Mouse (Mus musculus): ENCODE measurements around the gene Vegfb. TPM values are rescaled to one million over a fixed set of nuclear protein-coding genes. Genes with fewer than 3 reads are reported as not detected.

Gene Vegfb
- total and polyA plus RNA-seq, 2 experiments from 2014 or later, result 28.4 to 64.6 TPM

DNA sequence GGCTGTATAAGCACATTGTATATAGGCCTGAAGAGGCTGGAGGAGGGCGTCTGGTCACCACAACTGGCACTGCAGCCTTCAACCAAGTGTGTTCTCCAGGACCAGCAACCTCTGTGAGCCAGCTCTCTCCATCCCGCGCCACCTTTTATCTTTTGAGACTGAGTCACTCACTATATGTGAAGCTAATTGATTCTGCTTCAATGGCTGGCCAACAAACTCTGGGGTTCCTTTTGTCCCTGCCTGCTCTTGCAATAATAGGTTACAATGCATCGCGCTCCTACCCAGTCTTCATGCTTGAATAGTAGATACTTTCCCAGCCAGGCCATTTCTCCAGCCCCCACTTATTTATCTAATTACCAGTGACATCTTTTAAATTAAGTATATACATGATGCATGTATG, 3.8 kb downstream of the Vegfb start:
- no peak overlapping the region for H3K9ac ChIP-seq
- no peak overlapping the region for H3K4me2 ChIP-seq (ENCODE audit: low read depth)
- H3K9me3 ChIP-seq (ENCODE audit: low read length), result no peaks in the 10 kb centered on the region
- no peak for TF ChIP-seq CTCF (IDR thresholded peaks at IDR 0.05; ENCODE audit: low read depth)
- no peak for ATAC-seq
- H3K4me1 ChIP-seq (ENCODE audit: insufficient read depth), result peaks cover 11% of the 10 kb centered on the region; the same call in 1 of the 2 replicates
- no peaks in the 10 kb centered on the region for H3K27me3 ChIP-seq (ENCODE audit: insufficient read depth, low read length)
- peaks cover 22% of the 10 kb centered on the region for H3K36me3 ChIP-seq (ENCODE audit: insufficient read depth)
- no peak for DNase-seq
- no peak overlapping the region for H3K27ac ChIP-seq (ENCODE audit: low read depth, low read length)
- H3K4me3 ChIP-seq (ENCODE audit: low read depth, low read length), result no peak overlapping the region
- 25% methylated on average over 5 of the region's 5 CpGs for WGBS

DNA sequence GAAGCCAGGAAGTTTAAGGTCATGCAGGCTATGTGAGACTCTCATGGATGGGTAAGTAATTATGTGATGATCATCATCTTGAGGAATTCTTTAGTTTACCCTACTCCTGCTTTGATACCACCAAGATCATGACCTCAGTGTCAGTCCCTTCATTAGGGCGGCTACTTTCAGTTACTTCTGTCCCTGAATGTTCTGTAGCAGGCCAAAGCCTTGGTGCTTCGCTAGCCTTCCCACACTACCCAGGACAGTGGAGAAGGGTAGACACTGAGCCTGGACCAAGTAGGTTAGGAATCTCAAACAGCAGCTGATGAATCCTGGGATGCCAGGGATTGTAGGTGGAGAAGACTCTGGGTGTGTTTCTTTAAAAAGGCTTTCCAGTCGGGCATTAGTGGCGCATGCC, 6.0 kb downstream of the Vegfb start:
- no peak for TF ChIP-seq CTCF (IDR thresholded peaks at IDR 0.05; ENCODE audit: low read depth)
- DNase-seq, result no peak
- Histone ChIP-seq H3K36me3 (ENCODE audit: insufficient read depth) (peaks cover 30% of the 10 kb centered on the region), H3K27ac (ENCODE audit: low read depth, low read length) (no peak overlapping the region), H3K4me3 (ENCODE audit: low read depth, low read length) (no peak overlapping the region), H3K4me2 (ENCODE audit: low read depth) (no peak overlapping the region), H3K4me1 (ENCODE audit: insufficient read depth) (peaks cover 14% of the 10 kb centered on the region), H3K9ac (no peak overlapping the region), H3K9me3 (ENCODE audit: low read length) (no peaks in the 10 kb centered on the region), H3K27me3 (ENCODE audit: insufficient read depth, low read length) (no peaks in the 10 kb centered on the region)
- ATAC-seq, result no peak
- 92% methylated on average over 4 of the region's 4 CpGs for WGBS

DNA sequence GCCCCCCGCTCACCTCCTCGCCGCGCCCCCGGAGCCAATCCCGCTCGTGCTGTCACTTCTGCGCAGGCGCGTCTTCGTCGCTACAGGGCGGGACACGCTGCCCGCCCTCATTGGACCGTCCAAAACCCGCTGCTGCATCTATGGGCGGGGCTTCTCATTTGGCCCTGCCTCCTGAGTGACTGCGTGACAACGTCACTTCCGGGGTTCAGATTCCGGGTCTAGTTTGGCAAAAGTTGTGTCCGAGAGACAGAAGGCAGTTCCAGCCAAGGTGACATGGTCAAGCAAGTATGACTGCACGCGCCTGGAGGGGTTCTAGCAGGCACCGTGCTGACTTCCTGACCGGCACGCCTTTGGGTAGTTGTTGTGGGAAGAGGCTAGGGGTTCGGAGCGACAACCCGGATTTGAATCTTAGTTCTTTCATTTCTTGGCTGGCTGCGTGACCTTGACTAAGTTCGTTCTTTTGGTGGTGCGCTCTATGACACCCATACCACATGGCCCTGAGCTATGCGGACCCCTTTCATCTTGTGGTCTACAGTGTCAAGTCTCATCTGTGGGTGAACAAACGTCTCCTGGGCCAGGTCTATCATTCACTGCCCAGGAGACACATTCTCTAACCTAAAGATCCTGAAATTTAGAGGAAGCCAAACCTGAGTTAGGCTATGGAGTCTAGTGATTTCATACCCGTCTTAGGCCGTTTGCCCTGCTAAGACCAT, 6.9 kb downstream of the Vegfb start, which contains the start of gene Fkbp2:
Fkbp2 (minus strand) TSS at position 121 of the 713 bp plus-strand sequence.
- H3K9me3 ChIP-seq (ENCODE audit: low read length), result no peaks in the 10 kb centered on the region
- H3K4me3 ChIP-seq (ENCODE audit: low read depth, low read length), result peak within 1 kb of the TSS; percentile 55
- H3K4me2 ChIP-seq (ENCODE audit: low read depth), result peak within 1 kb of the TSS; percentile 77
- H3K27ac ChIP-seq (ENCODE audit: low read depth, low read length), result peak within 1 kb of the TSS; percentile 87
- WGBS, result 2% methylated on average over 38 of the region's 38 CpGs
- no peak for TF ChIP-seq CTCF (IDR thresholded peaks at IDR 0.05; ENCODE audit: low read depth)
- peaks cover 30% of the 10 kb centered on the region for H3K36me3 ChIP-seq (ENCODE audit: insufficient read depth)
- H3K9ac ChIP-seq, result peak within 1 kb of the TSS; percentile 74
- H3K27me3 ChIP-seq (ENCODE audit: insufficient read depth, low read length), result no peaks in the 10 kb centered on the region
- DNase-seq (peak; percentile 100), ATAC-seq (peak; percentile 88)
- H3K4me1 ChIP-seq (ENCODE audit: insufficient read depth), result peaks cover 9% of the 10 kb centered on the region

DNA sequence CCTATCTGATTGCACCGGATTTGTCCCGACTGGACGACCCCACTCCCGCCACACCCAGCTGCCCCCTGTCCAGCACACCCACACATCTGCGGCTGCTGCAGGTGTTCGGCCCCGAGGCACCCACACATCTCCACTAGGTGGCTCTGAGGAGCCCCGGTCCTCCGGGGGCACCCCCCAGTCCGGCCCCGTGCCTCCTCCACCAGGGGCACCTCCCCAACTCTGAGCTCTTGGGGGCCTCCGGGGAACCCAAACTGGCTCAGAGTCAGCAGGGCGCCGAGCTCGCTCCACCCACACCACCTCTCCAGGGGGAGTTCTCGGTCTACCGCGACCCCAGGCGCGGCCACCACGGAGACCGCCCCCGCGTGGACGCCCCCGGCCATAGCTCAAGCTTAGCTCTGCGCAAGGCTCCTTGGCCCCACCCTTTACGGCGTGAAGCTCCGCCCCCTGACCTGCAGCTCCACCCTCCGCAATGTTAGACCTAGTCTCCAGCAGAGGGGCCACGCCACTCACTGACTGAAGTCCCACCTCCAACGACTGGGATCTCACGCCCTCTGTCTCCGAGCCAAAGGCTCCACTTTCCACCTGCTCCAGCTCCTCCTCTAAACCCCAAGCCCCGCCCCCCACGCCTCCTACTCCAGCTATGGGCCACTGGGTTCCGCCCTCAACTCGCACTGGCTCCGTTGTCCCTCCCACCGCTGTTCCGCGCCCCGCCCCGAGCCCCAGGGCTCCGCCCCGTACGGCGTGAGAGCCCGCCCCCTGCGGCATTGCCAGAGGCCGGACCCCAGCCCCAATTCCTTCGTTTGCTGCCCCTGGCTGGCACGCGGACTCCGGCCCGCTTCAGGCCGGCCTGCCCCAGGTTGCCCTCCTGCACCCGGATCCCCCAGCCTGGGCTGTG, 7.7 kb downstream of the Vegfb start:
- 1% methylated on average over 56 of the region's 59 CpGs for WGBS
- peak; percentile 77 for TF ChIP-seq CTCF (IDR thresholded peaks at IDR 0.05; ENCODE audit: low read depth)
- Histone ChIP-seq H3K36me3 (ENCODE audit: insufficient read depth) (peaks cover 23% of the 10 kb centered on the region), H3K4me3 (ENCODE audit: low read depth, low read length) (peak overlapping the region; percentile 55), H3K27me3 (ENCODE audit: insufficient read depth, low read length) (no peaks in the 10 kb centered on the region), H3K9me3 (ENCODE audit: low read length) (no peaks in the 10 kb centered on the region), H3K9ac (peak overlapping the region; percentile 74), H3K27ac (ENCODE audit: low read depth, low read length) (peak overlapping the region; percentile 87), H3K4me2 (ENCODE audit: low read depth) (peak overlapping the region; percentile 77), H3K4me1 (ENCODE audit: insufficient read depth) (peaks cover 9% of the 10 kb centered on the region)
- ATAC-seq (peak; percentile 84), DNase-seq (peak; percentile 98)

DNA sequence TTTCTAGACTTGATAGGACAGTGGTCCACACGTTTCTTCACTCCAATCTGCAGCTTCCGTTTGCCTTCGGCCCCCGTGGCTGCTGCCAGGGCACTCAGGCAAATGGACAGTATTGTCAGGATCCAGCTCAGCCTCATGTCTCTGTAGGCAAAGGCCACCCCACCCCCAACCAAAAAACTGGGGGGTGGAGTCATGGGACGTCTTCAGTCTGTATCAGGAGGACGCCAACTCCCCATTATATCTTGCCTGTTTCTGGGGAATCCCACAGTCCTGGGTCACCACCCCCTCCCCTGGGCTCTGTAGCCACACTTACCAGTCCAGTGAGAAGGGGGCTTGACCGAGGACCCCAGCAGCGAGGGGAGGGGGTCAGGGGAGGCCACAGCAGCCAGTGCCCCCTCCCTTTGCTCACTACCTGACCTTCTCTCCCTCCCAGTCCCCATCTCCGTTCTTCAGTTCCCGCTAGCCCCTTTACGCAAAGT, 8.4 kb downstream of the Vegfb start:
- peak overlapping the region; percentile 74 for H3K9ac ChIP-seq
- H3K27ac ChIP-seq (ENCODE audit: low read depth, low read length), result peak overlapping the region; percentile 87
- H3K4me2 ChIP-seq (ENCODE audit: low read depth), result peak overlapping the region; percentile 77
- H3K27me3 ChIP-seq (ENCODE audit: insufficient read depth, low read length), result no peaks in the 10 kb centered on the region
- H3K9me3 ChIP-seq (ENCODE audit: low read length), result no peaks in the 10 kb centered on the region
- no peak for TF ChIP-seq CTCF (IDR thresholded peaks at IDR 0.05; ENCODE audit: low read depth)
- H3K4me1 ChIP-seq (ENCODE audit: insufficient read depth), result peaks cover 9% of the 10 kb centered on the region
- 8% methylated on average over 11 of the region's 11 CpGs for WGBS
- H3K36me3 ChIP-seq (ENCODE audit: insufficient read depth), result peaks cover 22% of the 10 kb centered on the region
- H3K4me3 ChIP-seq (ENCODE audit: low read depth, low read length), result peak overlapping the region; percentile 55
- peak; percentile 25 for DNase-seq
- ATAC-seq, result no peak

DNA sequence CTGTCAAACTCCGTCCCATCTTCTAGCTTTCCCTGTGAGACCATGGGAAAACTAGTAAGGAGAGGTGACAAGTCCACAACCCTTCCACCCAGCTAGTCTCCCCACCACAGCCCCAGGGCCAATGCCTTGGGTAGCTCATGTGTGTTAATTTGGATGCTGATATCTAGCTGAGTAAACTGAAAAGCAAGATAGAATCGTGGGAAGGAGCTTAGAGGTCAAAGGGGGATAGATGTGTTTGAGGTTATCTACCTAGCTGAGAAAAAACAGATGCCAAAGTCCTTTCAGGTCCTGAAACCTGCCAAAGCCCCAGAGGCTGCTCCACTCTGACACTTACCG, 8.8 kb downstream of the Vegfb start:
- Histone ChIP-seq H3K4me1 (ENCODE audit: insufficient read depth) (peaks cover 9% of the 10 kb centered on the region), H3K9me3 (ENCODE audit: low read length) (no peaks in the 10 kb centered on the region), H3K27ac (ENCODE audit: low read depth, low read length) (peak overlapping the region; percentile 87), H3K36me3 (ENCODE audit: insufficient read depth) (peaks cover 17% of the 10 kb centered on the region), H3K9ac (0 out of 2 replicates have a peak overlapping the region, but pooled peaks have one; percentile 74), H3K27me3 (ENCODE audit: insufficient read depth, low read length) (no peaks in the 10 kb centered on the region), H3K4me2 (ENCODE audit: low read depth) (peak overlapping the region; percentile 77), H3K4me3 (ENCODE audit: low read depth, low read length) (no peak overlapping the region)
- no peak for ATAC-seq
- DNase-seq, result no peak
- 37% methylated on average over 3 of the region's 3 CpGs for WGBS
- TF ChIP-seq CTCF (IDR thresholded peaks at IDR 0.05; ENCODE audit: low read depth), result no peak
